Mouse (Mus musculus) MEL (cell line): ENCODE measurements around the gene 1110008P14Rik. TPM values are rescaled to one million over a fixed set of nuclear protein-coding genes. Genes with fewer than 3 reads are reported as not detected.

Source experiments
- DNase-seq: peaks from one replicate; pipeline ENCODE4 v3.0.0; 2011; ENCODE audit warnings: low read depth, low spot score
- H3K27ac ChIP-seq: 2 replicates; pipeline ENCODE4 v1.5.1; 2012; ENCODE audit warnings: low read depth, mild to moderate bottlenecking, control low read depth, low read length, moderate library complexity; ENCODE audit not compliant: control insufficient read depth
- H3K27me3 ChIP-seq, 2 experiments: fragments of 150-350 bp in 1 of 2; sonication (generic) in 1 of 2; 2 replicates each; pipeline ENCODE4 v1.6.1; 2012; ENCODE audit warnings: low read length in 2 of 2, mild to moderate bottlenecking in 2 of 2, improper control_type of control experiment in 1 of 2, moderate library complexity in 1 of 2; ENCODE audit not compliant: insufficient read depth in 2 of 2, control insufficient read depth in 1 of 2
- H3K36me3 ChIP-seq, 2 experiments: 2 replicates each; pipeline ENCODE4 v1.6.1; 2012 to 2014; ENCODE audit warnings: low read length in 2 of 2, improper control_type of control experiment in 1 of 2, inconsistent platforms in 1 of 2, mild to moderate bottlenecking in 1 of 2; ENCODE audit not compliant: insufficient read depth in 2 of 2, control insufficient read depth in 1 of 2
- H3K4me1 ChIP-seq, 2 experiments: fragments of 150-350 bp in 1 of 2; sonication (generic) in 1 of 2; 2 replicates each; pipeline ENCODE4 v1.6.1; 2012; ENCODE audit warnings: low read length in 2 of 2, improper control_type of control experiment in 1 of 2, mild to moderate bottlenecking in 1 of 2; ENCODE audit not compliant: insufficient read depth in 2 of 2, control insufficient read depth in 1 of 2
- H3K4me3 ChIP-seq, 2 experiments: fragments of 150-350 bp in 1 of 2; sonication (generic) in 1 of 2; 2 replicates each; pipeline ENCODE4 v1.5.1; 2012; ENCODE audit warnings: low read depth in 2 of 2, low read length in 2 of 2, mild to moderate bottlenecking in 2 of 2, moderate library complexity in 2 of 2, control low read depth in 1 of 2, improper control_type of control experiment in 1 of 2; ENCODE audit not compliant: control insufficient read depth in 1 of 2, insufficient read depth in 1 of 2
- H3K79me2 ChIP-seq: 2 replicates; pipeline ENCODE4 v1.6.1; 2012; ENCODE audit warnings: mild to moderate bottlenecking, low read length, moderate library complexity; ENCODE audit not compliant: control insufficient read depth, poor library complexity, insufficient read depth
- H3K9ac ChIP-seq: 2 replicates; pipeline ENCODE4 v1.6.1; 2012; ENCODE audit warnings: low read depth, mild to moderate bottlenecking, control low read depth, low read length, moderate library complexity; ENCODE audit not compliant: control insufficient read depth, poor library complexity, severe bottlenecking
- H3K9me3 ChIP-seq: fragments of 150-350 bp; sonication (generic); replicated peaks from 2 replicates; pipeline ENCODE4 v1.6.1; 2012; ENCODE audit warnings: mild to moderate bottlenecking, low read length, improper control_type of control experiment, moderate library complexity; ENCODE audit not compliant: insufficient read depth
- BHLHE40 ChIP-seq: IDR thresholded peaks from 2 replicates; pipeline ENCODE4 v1.6.1; 2012; ENCODE audit warnings: low read depth, mild to moderate bottlenecking, inconsistent platforms, low read length, improper control_type of control experiment, borderline replicate concordance
- CHD1 ChIP-seq: IDR thresholded peaks from 2 replicates; pipeline ENCODE4 v1.6.1; 2012; ENCODE audit warnings: low read depth, mild to moderate bottlenecking, inconsistent platforms, low read length, improper control_type of control experiment
- CTCF ChIP-seq, 3 experiments: IDR thresholded peaks in 2 of 3; conservative IDR thresholded peaks in 1 of 3; 2 replicates each; pipeline ENCODE4 v1.5.1; 2011 to 2012; ENCODE audit warnings: low read length in 3 of 3, low read depth in 2 of 3, mild to moderate bottlenecking in 2 of 3, improper control_type of control experiment in 1 of 3, inconsistent platforms in 1 of 3, mixed read lengths in 1 of 3, moderate library complexity in 1 of 3; ENCODE audit not compliant: control insufficient read depth in 1 of 3, insufficient read depth in 1 of 3, poor library complexity in 1 of 3, severe bottlenecking in 1 of 3
- GABPA ChIP-seq: IDR thresholded peaks from 2 replicates; pipeline ENCODE4 v1.6.1; 2012; ENCODE audit warnings: low read depth, mild to moderate bottlenecking, inconsistent platforms, low read length, improper control_type of control experiment, moderate library complexity
- GATA1 ChIP-seq: IDR thresholded peaks from 2 replicates; pipeline ENCODE4 v1.6.1; 2011; ENCODE audit warnings: low read depth, low read length, improper control_type of control experiment
- HCFC1 ChIP-seq: IDR thresholded peaks from 2 replicates; pipeline ENCODE4 v1.6.1; 2012; ENCODE audit warnings: low read depth, mild to moderate bottlenecking, inconsistent platforms, low read length, improper control_type of control experiment, moderate library complexity
- JUND ChIP-seq: IDR thresholded peaks from 2 replicates; pipeline ENCODE4 v1.6.1; 2011; ENCODE audit warnings: low read depth, mild to moderate bottlenecking, improper control_type of control experiment, low read length
- KAT2A ChIP-seq: conservative IDR thresholded peaks from 2 replicates; pipeline ENCODE4 v1.6.1; 2012; ENCODE audit warnings: low read depth, low read length, improper control_type of control experiment, inconsistent platforms
- MAZ ChIP-seq: IDR thresholded peaks from 2 replicates; pipeline ENCODE4 v1.6.1; 2012; ENCODE audit warnings: low read depth, mild to moderate bottlenecking, inconsistent platforms, low read length, improper control_type of control experiment
- MEF2A ChIP-seq: IDR thresholded peaks from 2 replicates; pipeline ENCODE4 v1.6.1; 2014; ENCODE audit warnings: low read depth, mild to moderate bottlenecking, inconsistent platforms, low read length, improper control_type of control experiment; ENCODE audit not compliant: poor library complexity, insufficient replicate concordance, severe bottlenecking; ENCODE audit errors: extremely low read depth
- MXI1 ChIP-seq: IDR thresholded peaks from 2 replicates; pipeline ENCODE4 v1.6.1; 2011; ENCODE audit warnings: mild to moderate bottlenecking, low read depth, low read length, improper control_type of control experiment
- MYB ChIP-seq: IDR thresholded peaks from 2 replicates; pipeline ENCODE4 v1.6.1; 2011; ENCODE audit warnings: mild to moderate bottlenecking, low read depth, low read length, improper control_type of control experiment
- MYC ChIP-seq: IDR thresholded peaks from 2 replicates; pipeline ENCODE4 v1.6.1; 2011; ENCODE audit warnings: low read depth, mild to moderate bottlenecking, low read length, improper control_type of control experiment, moderate library complexity
- NELFE ChIP-seq: IDR thresholded peaks from 2 replicates; pipeline ENCODE4 v1.6.1; 2011; ENCODE audit warnings: low read depth, low read length, improper control_type of control experiment
- POLR2A ChIP-seq, 2 experiments: IDR thresholded peaks; 2 replicates each; pipeline ENCODE4 v1.6.1; 2011 to 2012; ENCODE audit warnings: low read length in 2 of 2, mild to moderate bottlenecking in 2 of 2, control low read depth in 1 of 2, improper control_type of control experiment in 1 of 2, low read depth in 1 of 2, moderate library complexity in 1 of 2; ENCODE audit not compliant: control insufficient read depth in 1 of 2, insufficient read depth in 1 of 2, poor library complexity in 1 of 2
- POLR2AphosphoS2 ChIP-seq: IDR thresholded peaks from 2 replicates; pipeline ENCODE4 v1.6.1; 2011; ENCODE audit warnings: low read length, improper control_type of control experiment
- POLR2AphosphoS5 ChIP-seq: IDR thresholded peaks from 2 replicates; pipeline ENCODE4 v1.6.1; 2012; ENCODE audit warnings: low read depth, borderline replicate concordance, mild to moderate bottlenecking, inconsistent platforms, low read length, moderate library complexity, mixed read lengths
- RAD21 ChIP-seq: IDR thresholded peaks from 2 replicates; pipeline ENCODE4 v1.6.1; 2011; ENCODE audit warnings: mild to moderate bottlenecking, low read depth, low read length, improper control_type of control experiment
- SIN3A ChIP-seq: IDR thresholded peaks from 2 replicates; pipeline ENCODE4 v1.6.1; 2012; ENCODE audit warnings: low read length, improper control_type of control experiment, inconsistent platforms
- SMC3 ChIP-seq: IDR thresholded peaks from 2 replicates; pipeline ENCODE4 v1.6.1; 2011; ENCODE audit warnings: low read depth, low read length, improper control_type of control experiment
- TAL1 ChIP-seq: IDR thresholded peaks from 2 replicates; pipeline ENCODE4 v1.6.1; 2012; ENCODE audit warnings: mild to moderate bottlenecking, inconsistent platforms, low read length, moderate library complexity, mixed read lengths
- TBP ChIP-seq: IDR thresholded peaks from 2 replicates; pipeline ENCODE4 v1.8.0; 2011; ENCODE audit warnings: low read depth, low read length, improper control_type of control experiment
- UBTF ChIP-seq: IDR thresholded peaks from 2 replicates; pipeline ENCODE4 v1.6.1; 2012; ENCODE audit warnings: low read depth, mild to moderate bottlenecking, inconsistent platforms, low read length, improper control_type of control experiment, moderate library complexity, borderline replicate concordance; ENCODE audit not compliant: insufficient read depth
- USF1 ChIP-seq: IDR thresholded peaks from 2 replicates; pipeline ENCODE4 v1.6.1; 2014; ENCODE audit warnings: low read depth, mild to moderate bottlenecking, inconsistent platforms, low read length, improper control_type of control experiment, moderate library complexity
- USF2 ChIP-seq, 2 experiments: IDR thresholded peaks; 2 replicates each; pipeline ENCODE4 v1.6.1; 2011 to 2012; ENCODE audit warnings: improper control_type of control experiment in 2 of 2, low read length in 2 of 2, borderline replicate concordance in 1 of 2, inconsistent platforms in 1 of 2, low read depth in 1 of 2, mild to moderate bottlenecking in 1 of 2; ENCODE audit not compliant: insufficient read depth in 1 of 2
- ZKSCAN1 ChIP-seq: IDR thresholded peaks from 2 replicates; pipeline ENCODE4 v1.6.1; 2012; ENCODE audit warnings: low read depth, mild to moderate bottlenecking, inconsistent platforms, low read length, improper control_type of control experiment, moderate library complexity
- ZMIZ1 ChIP-seq: IDR thresholded peaks from 2 replicates; pipeline ENCODE4 v1.6.1; 2012; ENCODE audit warnings: low read depth, mild to moderate bottlenecking, inconsistent platforms, low read length, improper control_type of control experiment, moderate library complexity
- ZNF384 ChIP-seq: IDR thresholded peaks from 2 replicates; pipeline ENCODE4 v1.6.1; 2012; ENCODE audit warnings: low read depth, mild to moderate bottlenecking, inconsistent platforms, low read length, improper control_type of control experiment
- polyA plus RNA-seq, 2 experiments: library from polyadenylated mRNA; stranded (reverse) in 1 of 2; unstranded in 1 of 2; fragments of >175 nt in 1 of 2; fragments of >200 nt in 1 of 2; gene quantifications; 2 replicates each; pipeline versions ENCODE4 v1.2.1 to v1.2.4; 2012; ENCODE audit warnings: low replicate concordance in 2 of 2, low read depth in 1 of 2; ENCODE audit not compliant: insufficient read length in 2 of 2, insufficient read depth in 1 of 2, missing spikeins in 1 of 2
- total RNA-seq: library from RNA; depleted of rRNA; stranded (reverse); fragments of 300-350 nt; gene quantifications from 2 replicates; pipeline ENCODE4 v1.2.3, GENCODE M21; 2012

1110008P14Rik gene
- total and polyA plus RNA-seq, 3 experiments, result 62.9 to 63.5 TPM; not detected in 1

DNA sequence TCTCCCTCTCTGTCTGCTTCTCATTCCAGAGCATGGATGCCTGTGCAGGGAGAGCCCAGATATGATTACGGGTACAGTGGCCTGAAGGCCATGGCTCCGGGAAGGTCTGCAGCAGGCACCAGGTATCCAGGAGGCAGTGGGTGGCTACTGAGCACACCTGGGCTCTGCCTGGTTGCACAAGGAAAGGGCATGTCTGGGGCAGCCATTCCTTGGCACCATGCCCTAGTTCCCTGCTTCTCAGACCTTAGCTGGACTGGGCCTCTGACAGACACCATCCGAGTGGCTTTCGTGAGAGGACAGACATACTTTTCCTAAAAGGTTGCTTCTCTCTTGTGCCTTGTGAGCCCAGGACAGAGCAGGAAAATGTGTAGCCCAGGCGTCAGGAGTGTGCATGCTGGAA is 10.3 kb upstream of the 1110008P14Rik start:
- peaks cover 2 to 3% of the 10 kb centered on the region in 2 experiments; a peak in 3 of 4 replicates for H3K27me3 ChIP-seq
- H3K9ac ChIP-seq, result no peak overlapping the region
- H3K36me3 ChIP-seq, result no peaks in the 10 kb centered on the region
- no peak for TF ChIP-seq TBP
- no peak for TF ChIP-seq MEF2A
- no peak for TF ChIP-seq GABPA
- no peak for TF ChIP-seq GATA1
- TF ChIP-seq SIN3A, result no peak
- TF ChIP-seq ZKSCAN1, result no peak
- no peak for TF ChIP-seq CHD1
- no peak for TF ChIP-seq MYB
- TF ChIP-seq POLR2AphosphoS5, result no peak
- TF ChIP-seq POLR2AphosphoS2, result no peak
- TF ChIP-seq BHLHE40, result no peak
- TF ChIP-seq HCFC1, result no peak
- TF ChIP-seq TAL1, result no peak
- TF ChIP-seq MYC, result no peak
- no peak for TF ChIP-seq USF1
- no peak for TF ChIP-seq SMC3
- no peak for DNase-seq
- H3K4me3 ChIP-seq, result no peak overlapping the region
- peaks cover 0 to 3% of the 10 kb centered on the region in 2 experiments; a peak in 1 of 4 replicates for H3K4me1 ChIP-seq
- H3K27ac ChIP-seq, result no peak overlapping the region
- peaks cover 10% of the 10 kb centered on the region for H3K79me2 ChIP-seq
- H3K9me3 ChIP-seq, result no peaks in the 10 kb centered on the region

DNA sequence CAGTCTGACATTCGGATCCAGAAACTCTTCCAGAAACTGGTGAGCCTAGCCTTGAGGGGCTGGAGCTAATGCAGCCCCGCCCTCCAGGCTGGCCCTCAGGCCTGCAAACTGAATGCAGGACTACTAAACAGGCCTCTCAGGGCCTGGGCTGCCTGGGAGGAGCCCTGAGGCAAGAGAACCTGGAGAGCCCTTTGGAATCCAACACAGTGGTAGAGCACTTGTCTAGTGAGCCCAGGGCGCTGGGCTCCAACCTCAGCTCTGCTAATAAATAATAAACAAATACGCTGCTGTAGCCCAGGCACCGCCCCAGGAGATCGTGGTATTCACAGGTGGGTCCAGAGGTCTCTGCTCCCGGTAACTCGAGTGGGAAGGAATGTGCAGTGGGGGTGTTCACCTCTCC is 9.1 kb upstream of the 1110008P14Rik start:
- Histone ChIP-seq H3K79me2 (no peaks in the 10 kb centered on the region; the same call in 1 of the 2 replicates), H3K36me3 (no peaks in the 10 kb centered on the region), H3K4me1 (no peaks in the 10 kb centered on the region), H3K27me3 (peaks cover 2 to 3% of the 10 kb centered on the region in 2 experiments; a peak in 3 of 4 replicates), H3K9ac (no peak overlapping the region), H3K27ac (no peak overlapping the region), H3K4me3 (no peak overlapping the region), H3K9me3 (no peaks in the 10 kb centered on the region)
- no peak for TF ChIP-seq MYB
- no peak for TF ChIP-seq POLR2AphosphoS5
- TF ChIP-seq CTCF (IDR thresholded peaks at IDR 0.05 in 2 of 3, conservative IDR thresholded peaks at IDR 0.05 in 1 of 3; ENCODE audit: control insufficient read depth in 1 of 3, insufficient read depth in 1 of 3, low read depth in 2 of 3, low read length in 3 of 3, poor library complexity in 1 of 3, severe bottlenecking in 1 of 3), result no peak
- no peak for TF ChIP-seq CHD1
- TF ChIP-seq GABPA, result no peak
- no peak for TF ChIP-seq POLR2A (IDR thresholded peaks at IDR 0.05; ENCODE audit: control insufficient read depth in 1 of 2, insufficient read depth in 1 of 2, low read depth in 1 of 2, low read length in 2 of 2, poor library complexity in 1 of 2)
- no peak for TF ChIP-seq ZNF384
- no peak for TF ChIP-seq HCFC1
- no peak for TF ChIP-seq SMC3
- no peak for TF ChIP-seq JUND
- no peak for TF ChIP-seq MAZ
- TF ChIP-seq ZMIZ1, result no peak
- TF ChIP-seq MEF2A, result no peak
- no peak for TF ChIP-seq NELFE
- no peak for TF ChIP-seq TAL1
- TF ChIP-seq KAT2A, result no peak
- no peak for TF ChIP-seq RAD21
- TF ChIP-seq MXI1, result no peak
- TF ChIP-seq UBTF, result no peak
- TF ChIP-seq USF2 (IDR thresholded peaks at IDR 0.05; ENCODE audit: borderline replicate concordance in 1 of 2, insufficient read depth in 1 of 2, low read depth in 1 of 2, low read length in 2 of 2), result no peak
- no peak for DNase-seq
